Mouse (Mus musculus) 416B (cell line): Measurements from ENCODE around the gene Itpr3.

ENCODE experiments used
- DNase-seq: peaks from one replicate; pipeline ENCODE4 v3.0.0; 2011; ENCODE audit warnings: low read depth

The Itpr3 gene

GRCm38 (mm10) chr17:27071630-27072029 lies 14.5 kb downstream of the Itpr3 start:
- peak; percentile 63 for DNase-seq

- no peak for DNase-seq
Measured at GRCm38 (mm10) chr17:27072363-27072762, 15.3 kb downstream of the Itpr3 start.

- no peak for DNase-seq
Measured at GRCm38 (mm10) chr17:27073126-27073525, 16.0 kb downstream of the Itpr3 start.

GRCm38 (mm10) chr17:27073778-27074177 lies 16.7 kb downstream of the Itpr3 start:
- no peak for DNase-seq

GRCm38 (mm10) chr17:27074236-27074635 lies 17.1 kb downstream of the Itpr3 start:
- no peak for DNase-seq

- DNase-seq: no peak
Measured at GRCm38 (mm10) chr17:27074849-27075745, 18.0 kb downstream of the Itpr3 start.

- DNase-seq: no peak
Measured at GRCm38 (mm10) chr17:27077133-27077532, 20.0 kb downstream of the Itpr3 start.

- DNase-seq: peak; percentile 45
Measured at GRCm38 (mm10) chr17:27077920-27078319, 20.8 kb downstream of the Itpr3 start.

- no peak for DNase-seq
Measured at GRCm38 (mm10) chr17:27078499-27078898, 21.4 kb downstream of the Itpr3 start.

GRCm38 (mm10) chr17:27081868-27082267 lies 24.8 kb downstream of the Itpr3 start:
- DNase-seq: peak; percentile 76

- peak; percentile 49 for DNase-seq
Measured at GRCm38 (mm10) chr17:27082796-27083195, 25.7 kb downstream of the Itpr3 start.

- peak; percentile 95 for DNase-seq
Measured at GRCm38 (mm10) chr17:27083601-27084000, 26.5 kb downstream of the Itpr3 start.

- peak; percentile 89 for DNase-seq
Measured at GRCm38 (mm10) chr17:27085676-27086075, 28.6 kb downstream of the Itpr3 start.

- DNase-seq: peak; percentile 64
Measured at GRCm38 (mm10) chr17:27087426-27087825, 30.3 kb downstream of the Itpr3 start.

GRCm38 (mm10) chr17:27090068-27090467 lies 33.0 kb downstream of the Itpr3 start:
- DNase-seq: no peak

- DNase-seq: peak; percentile 25
Measured at GRCm38 (mm10) chr17:27095690-27096089, 38.6 kb downstream of the Itpr3 start.

GRCm38 (mm10) chr17:27101675-27102074 lies 44.6 kb downstream of the Itpr3 start:
- DNase-seq: no peak

- peak; percentile 80 for DNase-seq
Measured at GRCm38 (mm10) chr17:27105698-27106470, 48.8 kb downstream of the Itpr3 start.

GRCm38 (mm10) chr17:27106745-27107144 lies 49.6 kb downstream of the Itpr3 start:
- peak; percentile 76 for DNase-seq

- no peak for DNase-seq
Measured at GRCm38 (mm10) chr17:27107936-27108335, 50.8 kb downstream of the Itpr3 start.

GRCm38 (mm10) chr17:27110072-27110471 lies 53.0 kb downstream of the Itpr3 start:
- DNase-seq: no peak

GRCm38 (mm10) chr17:27118676-27119539 lies 61.8 kb downstream of the Itpr3 start:
- peak; percentile 37 for DNase-seq
